Mouse (Mus musculus): Measurements from ENCODE around the gene Src. TPM values are rescaled to one million over a fixed set of nuclear protein-coding genes. Genes with fewer than 3 reads are reported as not detected.

The Src gene
- polyA plus RNA-seq, 1 experiment = 24.6 TPM

- peaks cover 10% of the 10 kb centered on the region for H3K27me3 ChIP-seq (ENCODE audit: control insufficient read depth, insufficient read depth, low read length)
- 0 out of 2 replicates have a peak overlapping the region, but pooled peaks have one; percentile 20 for H3K4me3 ChIP-seq (ENCODE audit: control insufficient read depth, insufficient read depth, low read length)
- no peak for DNase-seq
- H3K4me1 ChIP-seq (replicated peaks; ENCODE audit: control insufficient read depth, insufficient read depth, low read length) = peaks cover 5% of the 10 kb centered on the region; the same call in 1 of the 2 replicates
- H3K27ac ChIP-seq (ENCODE audit: control insufficient read depth, insufficient read depth, low read length) = no peak overlapping the region
- TF ChIP-seq POLR2A (IDR thresholded peaks at IDR 0.05; ENCODE audit: control insufficient read depth, extremely low read depth, insufficient read depth, low read length, poor library complexity) (no peak), CTCF (IDR thresholded peaks at IDR 0.05; ENCODE audit: borderline replicate concordance, control insufficient read depth, extremely low read depth, insufficient read depth, low read length, poor library complexity) (no peak)
- 90% methylated on average over 16 of the region's 16 CpGs for WGBS
- no peaks in the 10 kb centered on the region for H3K36me3 ChIP-seq (ENCODE audit: control insufficient read depth, insufficient read depth, low read length)
Observed at GRCm38 (mm10) chr2:157424904-157425642, 6.8 kb downstream of the Src start.

DNA sequence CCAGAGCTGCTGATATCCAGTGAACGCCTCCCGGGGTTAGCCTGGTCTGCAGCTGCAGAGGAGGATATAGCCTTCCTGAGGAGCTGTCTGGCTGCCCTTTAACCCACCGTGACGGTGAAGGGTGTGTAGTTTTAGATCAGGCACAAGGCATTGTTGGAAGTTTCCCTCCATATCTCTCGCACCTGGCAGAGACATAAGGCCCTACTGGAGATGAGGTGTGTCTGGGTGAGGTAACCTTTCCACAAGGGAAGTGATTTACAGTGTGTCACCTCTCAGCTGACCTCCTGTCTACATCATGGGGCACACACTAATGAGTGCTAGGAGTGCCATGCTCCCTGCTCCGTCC, 7.4 kb downstream of the Src start:
- peaks cover 10% of the 10 kb centered on the region for H3K27me3 ChIP-seq (ENCODE audit: control insufficient read depth, insufficient read depth, low read length)
- WGBS = 83% methylated on average over 6 of the region's 6 CpGs
- no peak overlapping the region for H3K4me3 ChIP-seq (ENCODE audit: control insufficient read depth, insufficient read depth, low read length)
- TF ChIP-seq POLR2A (IDR thresholded peaks at IDR 0.05; ENCODE audit: control insufficient read depth, extremely low read depth, insufficient read depth, low read length, poor library complexity) (no peak), CTCF (IDR thresholded peaks at IDR 0.05; ENCODE audit: borderline replicate concordance, control insufficient read depth, extremely low read depth, insufficient read depth, low read length, poor library complexity) (no peak)
- no peaks in the 10 kb centered on the region for H3K36me3 ChIP-seq (ENCODE audit: control insufficient read depth, insufficient read depth, low read length)
- H3K4me1 ChIP-seq (replicated peaks; ENCODE audit: control insufficient read depth, insufficient read depth, low read length) = peaks cover 5% of the 10 kb centered on the region; the same call in 1 of the 2 replicates
- no peak for DNase-seq
- H3K27ac ChIP-seq (ENCODE audit: control insufficient read depth, insufficient read depth, low read length) = no peak overlapping the region

GRCm38 (mm10) chr2:157426171-157426570, 7.9 kb downstream of the Src start:
- H3K4me3 ChIP-seq (ENCODE audit: control insufficient read depth, insufficient read depth, low read length) = no peak overlapping the region
- WGBS = 77% methylated on average over 6 of the region's 6 CpGs
- peaks cover 10% of the 10 kb centered on the region for H3K27me3 ChIP-seq (ENCODE audit: control insufficient read depth, insufficient read depth, low read length)
- no peaks in the 10 kb centered on the region for H3K36me3 ChIP-seq (ENCODE audit: control insufficient read depth, insufficient read depth, low read length)
- no peak for DNase-seq
- TF ChIP-seq POLR2A (IDR thresholded peaks at IDR 0.05; ENCODE audit: control insufficient read depth, extremely low read depth, insufficient read depth, low read length, poor library complexity) (no peak), CTCF (IDR thresholded peaks at IDR 0.05; ENCODE audit: borderline replicate concordance, control insufficient read depth, extremely low read depth, insufficient read depth, low read length, poor library complexity) (no peak)
- no peak overlapping the region for H3K27ac ChIP-seq (ENCODE audit: control insufficient read depth, insufficient read depth, low read length)
- peaks cover 5% of the 10 kb centered on the region; the same call in 1 of the 2 replicates for H3K4me1 ChIP-seq (replicated peaks; ENCODE audit: control insufficient read depth, insufficient read depth, low read length)

GRCm38 (mm10) chr2:157427164-157427563, 8.9 kb downstream of the Src start:
- Histone ChIP-seq H3K27ac (ENCODE audit: control insufficient read depth, insufficient read depth, low read length) (no peak overlapping the region), H3K4me3 (ENCODE audit: control insufficient read depth, insufficient read depth, low read length) (no peak overlapping the region), H3K27me3 (ENCODE audit: control insufficient read depth, insufficient read depth, low read length) (peaks cover 10% of the 10 kb centered on the region), H3K4me1 (replicated peaks; ENCODE audit: control insufficient read depth, insufficient read depth, low read length) (peaks cover 5% of the 10 kb centered on the region; the same call in 1 of the 2 replicates), H3K36me3 (ENCODE audit: control insufficient read depth, insufficient read depth, low read length) (no peaks in the 10 kb centered on the region)
- DNase-seq = no peak
- WGBS = 94% methylated on average over 5 of the region's 5 CpGs
- TF ChIP-seq CTCF (IDR thresholded peaks at IDR 0.05; ENCODE audit: borderline replicate concordance, control insufficient read depth, extremely low read depth, insufficient read depth, low read length, poor library complexity) (no peak), POLR2A (IDR thresholded peaks at IDR 0.05; ENCODE audit: control insufficient read depth, extremely low read depth, insufficient read depth, low read length, poor library complexity) (no peak)

DNA sequence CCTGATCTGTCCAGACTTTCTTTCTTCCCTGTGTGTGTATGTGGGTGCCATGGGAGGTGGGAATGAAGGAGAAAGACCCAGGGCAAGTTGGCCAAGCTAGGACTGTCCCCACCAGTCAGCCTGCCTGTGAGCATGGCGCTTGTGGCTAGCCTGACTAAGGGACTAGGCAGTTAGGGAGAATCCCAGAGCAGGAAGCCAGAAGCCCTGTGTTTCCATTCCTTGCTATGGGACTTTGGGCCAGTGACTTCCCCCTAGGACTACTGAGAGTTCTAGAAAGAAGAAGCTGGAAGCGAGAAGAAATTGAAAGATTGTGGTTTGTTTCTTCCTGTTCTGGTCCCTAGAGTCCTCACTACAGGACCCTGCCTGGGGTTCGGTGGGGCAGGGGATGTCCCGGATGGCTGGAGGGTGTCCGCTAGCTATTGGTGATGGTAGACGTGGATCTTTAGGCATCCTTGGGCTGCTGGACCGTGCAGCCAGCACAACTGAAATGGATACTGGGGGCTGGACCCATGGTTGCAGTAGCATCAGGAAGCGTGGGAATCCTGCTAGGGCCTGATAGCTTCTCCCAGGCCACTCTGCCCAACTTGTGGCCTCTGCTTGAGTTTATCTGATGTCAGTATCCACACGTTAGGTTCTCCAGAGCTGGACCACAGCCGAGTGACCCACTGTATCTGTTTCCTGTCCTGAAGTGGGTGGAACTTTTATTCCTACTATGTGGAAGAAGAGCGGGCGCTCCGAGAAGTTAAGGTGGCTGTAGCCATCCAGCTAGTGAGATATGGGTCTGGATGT, 10.3 kb downstream of the Src start:
- Histone ChIP-seq H3K4me3 (ENCODE audit: control insufficient read depth, insufficient read depth, low read length) (no peak overlapping the region), H3K27ac (ENCODE audit: control insufficient read depth, insufficient read depth, low read length) (no peak overlapping the region), H3K27me3 (ENCODE audit: control insufficient read depth, insufficient read depth, low read length) (peaks cover 9% of the 10 kb centered on the region), H3K4me1 (replicated peaks; ENCODE audit: control insufficient read depth, insufficient read depth, low read length) (peaks cover 5% of the 10 kb centered on the region; the same call in 1 of the 2 replicates), H3K36me3 (ENCODE audit: control insufficient read depth, insufficient read depth, low read length) (no peaks in the 10 kb centered on the region)
- TF ChIP-seq CTCF (IDR thresholded peaks at IDR 0.05; ENCODE audit: borderline replicate concordance, control insufficient read depth, extremely low read depth, insufficient read depth, low read length, poor library complexity) (no peak), POLR2A (IDR thresholded peaks at IDR 0.05; ENCODE audit: control insufficient read depth, extremely low read depth, insufficient read depth, low read length, poor library complexity) (no peak)
- 44% methylated on average over 13 of the region's 13 CpGs for WGBS
- no peak for DNase-seq

GRCm38 (mm10) chr2:157429735-157430134, 11.5 kb downstream of the Src start:
- no peak overlapping the region for H3K27ac ChIP-seq (ENCODE audit: control insufficient read depth, insufficient read depth, low read length)
- H3K4me1 ChIP-seq (replicated peaks; ENCODE audit: control insufficient read depth, insufficient read depth, low read length) = peaks cover 5% of the 10 kb centered on the region; the same call in 1 of the 2 replicates
- TF ChIP-seq POLR2A (IDR thresholded peaks at IDR 0.05; ENCODE audit: control insufficient read depth, extremely low read depth, insufficient read depth, low read length, poor library complexity) (no peak), CTCF (IDR thresholded peaks at IDR 0.05; ENCODE audit: borderline replicate concordance, control insufficient read depth, extremely low read depth, insufficient read depth, low read length, poor library complexity) (no peak)
- no peaks in the 10 kb centered on the region for H3K27me3 ChIP-seq (ENCODE audit: control insufficient read depth, insufficient read depth, low read length)
- no peak overlapping the region for H3K4me3 ChIP-seq (ENCODE audit: control insufficient read depth, insufficient read depth, low read length)
- H3K36me3 ChIP-seq (ENCODE audit: control insufficient read depth, insufficient read depth, low read length) = no peaks in the 10 kb centered on the region
- 1% methylated on average over 7 of the region's 7 CpGs for WGBS
- DNase-seq = no peak
